Mouse (Mus musculus) CH12.LX (cell line): ENCODE results near the gene Ifit1bl2.

Source experiments
- CTCF ChIP-seq, 2 experiments: IDR thresholded peaks in 1 of 2; conservative IDR thresholded peaks in 1 of 2; 2 replicates each; pipeline ENCODE4 v1.5.1; 2011 to 2012; ENCODE audit warnings: low read depth in 2 of 2, low read length in 2 of 2, improper control_type of control experiment in 1 of 2, inconsistent platforms in 1 of 2, mild to moderate bottlenecking in 1 of 2, moderate library complexity in 1 of 2
- E2F4 ChIP-seq: IDR thresholded peaks from 2 replicates; pipeline ENCODE4 v1.6.1; 2011; ENCODE audit warnings: low read depth, low read length, improper control_type of control experiment; ENCODE audit not compliant: insufficient replicate concordance
- ELF1 ChIP-seq: IDR thresholded peaks from 2 replicates; pipeline ENCODE4 v1.6.1; 2014; ENCODE audit warnings: low read depth, mild to moderate bottlenecking, inconsistent platforms, low read length, improper control_type of control experiment
- EP300 ChIP-seq: IDR thresholded peaks from 2 replicates; pipeline ENCODE4 v1.6.1; 2011; ENCODE audit warnings: low read length, improper control_type of control experiment
- MXI1 ChIP-seq: IDR thresholded peaks from 2 replicates; pipeline ENCODE4 v1.6.1; 2011; ENCODE audit warnings: mild to moderate bottlenecking, low read depth, low read length, improper control_type of control experiment
- NRF1 ChIP-seq: IDR thresholded peaks from 2 replicates; pipeline ENCODE4 v1.6.1; 2014; ENCODE audit warnings: low read depth, mild to moderate bottlenecking, inconsistent platforms, low read length, improper control_type of control experiment, moderate library complexity
- POLR2A ChIP-seq: IDR thresholded peaks from 2 replicates; pipeline ENCODE4 v1.6.1; 2011; ENCODE audit warnings: low read depth, mild to moderate bottlenecking, improper control_type of control experiment, low read length
- USF1 ChIP-seq: IDR thresholded peaks from 2 replicates; pipeline ENCODE4 v1.6.1; 2014; ENCODE audit warnings: low read depth, mild to moderate bottlenecking, inconsistent platforms, low read length, improper control_type of control experiment
- ZKSCAN1 ChIP-seq: IDR thresholded peaks from 2 replicates; pipeline ENCODE4 v1.6.1; 2012; ENCODE audit warnings: low read depth, inconsistent platforms, low read length, improper control_type of control experiment, borderline replicate concordance

GRCm38 (mm10) chr19:34598341-34598740 is 42.2 kb downstream of the Ifit1bl2 start:
- TF ChIP-seq CTCF (conservative IDR thresholded peaks at IDR 0.05 in 1 of 2, IDR thresholded peaks at IDR 0.05 in 1 of 2; ENCODE audit: low read depth in 2 of 2, low read length in 2 of 2) (no peak), USF1 (no peak), ZKSCAN1 (no peak), MXI1 (no peak), E2F4 (no peak), NRF1 (no peak), EP300 (no peak), POLR2A (no peak), ELF1 (no peak)
